Mouse (Mus musculus) bone marrow macrophage, adult 2 months (primary cell): ENCODE measurements around the gene Gpatch8. TPM values are rescaled to one million over a fixed set of nuclear protein-coding genes. Genes with fewer than 3 reads are reported as not detected.

Source experiments
- H3K27ac ChIP-seq: 2 replicates; pipeline ENCODE4 v1.5.1; 2012; ENCODE audit warnings: low read depth, low read length; ENCODE audit not compliant: insufficient read depth
- H3K4me1 ChIP-seq: 2 replicates; pipeline ENCODE4 v1.6.1; 2012; ENCODE audit warnings: low read length; ENCODE audit not compliant: control insufficient read depth, insufficient read depth
- H3K4me3 ChIP-seq: 2 replicates; pipeline ENCODE4 v1.5.1; 2012; ENCODE audit warnings: mild to moderate bottlenecking, low read length, moderate library complexity; ENCODE audit not compliant: insufficient read depth
- CTCF ChIP-seq: IDR thresholded peaks from 2 replicates; pipeline ENCODE4 v1.5.1; 2012; ENCODE audit warnings: low read depth, mild to moderate bottlenecking, low read length, moderate library complexity
- POLR2A ChIP-seq: IDR thresholded peaks from 2 replicates; pipeline ENCODE4 v1.6.1; 2012; ENCODE audit warnings: mild to moderate bottlenecking, low read depth, low read length, borderline replicate concordance
- polyA plus RNA-seq: library from polyadenylated mRNA; stranded (reverse); fragments of >200 nt; gene quantifications from 2 replicates; pipeline ENCODE4 v1.2.4, GENCODE M21; 2012; ENCODE audit not compliant: missing spikeins, insufficient read depth, insufficient read length

Gpatch8 gene
- polyA plus RNA-seq, 1 experiment = 26.8 TPM

DNA sequence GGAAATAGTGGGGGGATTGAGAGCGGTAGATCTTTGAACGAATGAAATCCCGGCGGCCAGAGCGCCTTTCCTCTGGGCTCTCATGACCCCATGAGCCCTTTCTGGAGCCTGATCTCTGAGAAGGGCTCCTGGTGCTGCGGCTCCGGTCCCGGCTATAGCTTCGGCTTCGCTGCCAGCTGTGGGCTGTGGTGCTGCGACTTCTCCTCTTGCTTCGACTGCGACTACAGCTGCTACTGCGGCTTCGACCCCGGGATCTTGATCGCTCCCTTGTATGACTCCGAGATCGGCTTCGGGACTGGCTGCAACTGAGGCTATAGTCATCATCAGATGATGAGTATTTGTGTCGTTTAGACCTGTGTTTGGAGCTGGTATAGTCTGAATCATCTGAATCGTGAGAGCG lies 76.6 kb downstream of the Gpatch8 start:
- no peak overlapping the region for H3K27ac ChIP-seq
- no peaks in the 10 kb centered on the region for H3K4me1 ChIP-seq
- TF ChIP-seq POLR2A (no peak), CTCF (no peak)
- no peak overlapping the region for H3K4me3 ChIP-seq

- Histone ChIP-seq H3K4me3 (no peak overlapping the region), H3K27ac (no peak overlapping the region), H3K4me1 (no peaks in the 10 kb centered on the region)
- TF ChIP-seq CTCF = no peak
- TF ChIP-seq POLR2A = no peak
Measured at GRCm38 (mm10) chr11:102478671-102479070, 77.5 kb downstream of the Gpatch8 start.

- H3K27ac ChIP-seq = no peak overlapping the region
- no peak overlapping the region for H3K4me3 ChIP-seq
- H3K4me1 ChIP-seq = 0 out of 2 replicates have a peak, but pooled peaks cover under 1% of the 10 kb centered on the region
- TF ChIP-seq CTCF = no peak
- no peak for TF ChIP-seq POLR2A
Measured at GRCm38 (mm10) chr11:102475027-102475426, 81.2 kb downstream of the Gpatch8 start.

DNA sequence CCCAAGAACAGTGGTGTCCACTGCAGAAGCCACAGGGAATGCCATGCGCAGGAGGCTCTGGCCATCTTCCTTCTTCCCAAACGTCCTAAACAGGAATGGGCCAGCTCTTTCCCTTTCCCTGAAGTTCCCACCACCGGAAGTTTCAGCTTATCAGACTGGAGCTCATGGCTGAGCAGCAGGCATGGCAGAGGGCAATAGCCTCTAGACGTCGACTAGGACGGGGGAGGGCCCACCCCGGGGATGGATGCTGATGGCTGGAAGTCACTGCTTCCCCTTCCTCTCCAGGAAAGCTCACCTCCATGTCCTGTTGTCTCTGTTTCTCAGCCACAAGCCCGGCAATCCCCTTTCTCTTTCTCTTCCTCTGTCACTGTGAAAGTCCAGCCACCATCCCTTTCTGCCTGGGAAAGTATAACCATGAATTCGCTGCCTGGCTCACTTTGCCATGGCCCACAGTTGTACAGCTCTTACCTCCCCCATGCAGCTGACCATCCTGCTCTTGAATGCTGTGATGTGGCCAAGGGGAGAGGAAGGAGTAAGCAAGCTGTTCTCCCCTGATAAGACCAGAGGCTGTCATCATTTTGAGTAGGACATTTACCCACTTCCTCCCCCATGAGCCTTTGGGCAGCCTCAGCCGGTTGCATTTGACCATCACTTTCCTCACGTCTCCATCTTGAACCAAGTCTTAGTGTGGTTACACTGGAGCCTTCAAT lies 86.4 kb downstream of the Gpatch8 start, which contains the start of gene Itga2b:
TSS of gene Itga2b (minus strand) at position 475 of the 710 bp plus-strand sequence.
- Histone ChIP-seq H3K4me1 (peaks cover 5% of the 10 kb centered on the region), H3K27ac (no peak within 1 kb of the TSS), H3K4me3 (no peak within 1 kb of the TSS)
- TF ChIP-seq CTCF (no peak), POLR2A (no peak)

DNA sequence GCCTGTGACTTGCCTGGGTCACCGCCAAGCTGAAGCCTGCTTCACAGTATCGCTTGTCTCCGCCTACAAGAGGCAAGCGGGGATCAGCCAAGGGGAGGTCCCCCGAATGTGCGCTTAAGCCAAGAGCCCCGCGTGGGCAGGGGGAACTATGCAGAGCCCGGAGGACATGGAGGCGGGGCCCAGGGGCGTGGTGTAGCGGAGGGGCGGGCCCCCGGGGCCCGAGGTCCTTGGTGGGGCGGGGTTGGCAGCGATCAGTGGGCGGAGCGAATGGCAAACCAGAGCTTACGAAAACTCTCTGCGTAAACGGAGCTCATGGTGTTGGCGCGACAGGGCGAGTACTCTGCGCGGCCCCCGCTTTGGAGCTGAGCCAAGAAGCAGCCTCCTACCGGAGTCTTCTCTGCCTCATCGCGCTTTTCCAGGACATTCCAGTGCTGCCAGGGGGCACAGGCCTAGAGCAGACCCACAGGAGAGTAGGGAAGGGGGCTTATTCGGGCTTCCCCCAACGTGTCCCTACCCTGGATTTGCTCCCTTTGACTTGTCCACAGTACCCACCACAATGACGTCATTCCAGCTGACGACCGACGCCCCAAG lies 89.1 kb downstream of the Gpatch8 start:
- Histone ChIP-seq H3K27ac (no peak overlapping the region), H3K4me1 (peaks cover 5% of the 10 kb centered on the region), H3K4me3 (peak overlapping the region; percentile 50)
- TF ChIP-seq POLR2A = no peak
- TF ChIP-seq CTCF = no peak

GRCm38 (mm10) chr11:102465713-102466436 lies 90.3 kb downstream of the Gpatch8 start:
- TF ChIP-seq CTCF (no peak), POLR2A (no peak)
- no peak overlapping the region for H3K4me3 ChIP-seq
- no peak overlapping the region for H3K27ac ChIP-seq
- H3K4me1 ChIP-seq = peaks cover 5% of the 10 kb centered on the region

GRCm38 (mm10) chr11:102464901-102465300 lies 91.3 kb downstream of the Gpatch8 start:
- no peak overlapping the region for H3K4me3 ChIP-seq
- TF ChIP-seq POLR2A (no peak), CTCF (no peak)
- peaks cover 4% of the 10 kb centered on the region for H3K4me1 ChIP-seq
- no peak overlapping the region for H3K27ac ChIP-seq

DNA sequence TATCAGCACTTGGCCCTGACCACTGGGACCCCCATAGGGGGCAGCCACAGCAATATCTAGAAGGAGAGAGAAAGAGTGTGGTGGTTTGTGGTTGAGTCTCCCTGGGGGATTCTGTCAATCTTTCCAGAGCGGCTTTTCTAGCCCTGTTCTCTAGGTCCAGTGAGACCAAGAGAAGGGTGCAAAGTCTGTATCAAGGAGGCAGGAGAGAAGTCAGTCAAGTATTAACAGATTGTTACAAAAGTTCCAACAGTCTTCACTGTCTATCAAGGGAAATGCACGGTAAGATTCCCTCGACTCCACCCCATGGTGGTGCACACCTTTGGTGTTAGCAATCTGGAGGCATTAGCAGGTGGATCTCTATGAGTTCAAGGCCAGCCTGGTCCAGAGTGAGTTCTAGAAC lies 94.4 kb downstream of the Gpatch8 start:
- Histone ChIP-seq H3K4me1 (no peaks in the 10 kb centered on the region), H3K4me3 (no peak overlapping the region), H3K27ac (no peak overlapping the region)
- no peak for TF ChIP-seq POLR2A

GRCm38 (mm10) chr11:102460541-102460940 lies 95.7 kb downstream of the Gpatch8 start:
- H3K4me3 ChIP-seq = no peak overlapping the region
- H3K27ac ChIP-seq = no peak overlapping the region
- H3K4me1 ChIP-seq = peaks cover under 1% of the 10 kb centered on the region; the same call in 1 of the 2 replicates
- TF ChIP-seq POLR2A (no peak), CTCF (no peak)
